22 mouse cellular contexts compared by ENCODE assay signal in genomic region chr3:120774951-120775350, GRCm38 (mm10).
DNase-seq lines count a peak whose midpoint lies in the region; ATAC-seq lines count a peak whose summit lies in the region.
"Had no signal": no experiment of that assay in that cellular context is flagged by ENCODE, and none has a peak within 500 bp of the region (broad histone marks: within the 10 kb centered on the region; RNA-seq: fewer than 3 reads in every experiment).

No protein-coding gene starts in this region.

- H3K36me3 ChIP-seq in kidney, embryonic 14.5 days (ENCODE audit: control insufficient read depth, insufficient read depth, low read length), result no peaks in the 10 kb centered on the region
- no peaks in the 10 kb centered on the region for H3K36me3 ChIP-seq in kidney, embryonic 15.5 days
- H3K36me3 ChIP-seq in kidney, embryonic 16.5 days (ENCODE audit: insufficient read depth, low read length), result no peaks in the 10 kb centered on the region
- H3K36me3 ChIP-seq: G1E had no signal

- 56% methylated on average over 6 of the region's 6 CpGs for WGBS in kidney, embryonic 14.5 days
- 47% methylated on average over 6 of the region's 6 CpGs for WGBS in kidney, embryonic 15.5 days
- WGBS in kidney, embryonic 16.5 days, result 60% methylated on average over 6 of the region's 6 CpGs

- no peaks in the 10 kb centered on the region for H3K9me3 ChIP-seq in kidney, embryonic 14.5 days (ENCODE audit: control insufficient read depth, low read length)
- no peaks in the 10 kb centered on the region for H3K9me3 ChIP-seq in kidney, embryonic 15.5 days (replicated peaks)
- H3K9me3 ChIP-seq in kidney, embryonic 16.5 days (ENCODE audit: low read length), result no peaks in the 10 kb centered on the region

- no peaks in the 10 kb centered on the region for H3K4me1 ChIP-seq in kidney, embryonic 14.5 days (ENCODE audit: control insufficient read depth, insufficient read depth, low read length)
- no peaks in the 10 kb centered on the region for H3K4me1 ChIP-seq in kidney, embryonic 15.5 days
- no peaks in the 10 kb centered on the region for H3K4me1 ChIP-seq in kidney, embryonic 16.5 days (ENCODE audit: insufficient read depth, low read length)

- peak; percentile 46; the same call in 1 of the 2 replicates for ATAC-seq in kidney, embryonic 14.5 days (ENCODE audit: low FRiP score, low TSS enrichment)
- ATAC-seq in kidney, embryonic 15.5 days (replicated peaks; ENCODE audit: low FRiP score), result peak; percentile 67
- peak; percentile 61; the same call in 1 of the 2 replicates for ATAC-seq in kidney, embryonic 16.5 days (ENCODE audit: low FRiP score, low TSS enrichment)
- ATAC-seq: activated CD4-positive, CD25-positive, alpha-beta regulatory T cell, adult 4 months; CD4-positive, CD25-positive, alpha-beta regulatory T cell, adult 4 months; Patski had no signal

- H3K9ac ChIP-seq in kidney, embryonic 14.5 days (ENCODE audit: low read depth, low read length), result no peak overlapping the region
- H3K9ac ChIP-seq in kidney, embryonic 15.5 days, result no peak overlapping the region
- H3K9ac ChIP-seq in kidney, embryonic 16.5 days (replicated peaks; ENCODE audit: low read length), result no peak overlapping the region

- H3K27me3 ChIP-seq in kidney, embryonic 14.5 days (ENCODE audit: control insufficient read depth, insufficient read depth, low read length), result no peaks in the 10 kb centered on the region
- H3K27me3 ChIP-seq in kidney, embryonic 15.5 days, result no peaks in the 10 kb centered on the region
- H3K27me3 ChIP-seq in kidney, embryonic 16.5 days (ENCODE audit: insufficient read depth, low read length), result no peaks in the 10 kb centered on the region
- H3K27me3 ChIP-seq: CH12.LX, Patski had no signal

- H3K4me2 ChIP-seq in kidney, embryonic 14.5 days (replicated peaks; ENCODE audit: low read depth, low read length), result no peak overlapping the region
- H3K4me2 ChIP-seq in kidney, embryonic 15.5 days, result no peak overlapping the region
- H3K4me2 ChIP-seq in kidney, embryonic 16.5 days (replicated peaks; ENCODE audit: low read depth, low read length), result no peak overlapping the region

- H3K4me3 ChIP-seq in kidney, embryonic 14.5 days (ENCODE audit: low read length), result no peak overlapping the region
- no peak overlapping the region for H3K4me3 ChIP-seq in kidney, embryonic 15.5 days (replicated peaks)
- no peak overlapping the region for H3K4me3 ChIP-seq in kidney, embryonic 16.5 days (ENCODE audit: low read length)

- DNase-seq in cerebellum, postnatal 10 days, result peak; percentile 5 to 9
- DNase-seq in cerebellum, adult 11-12 months, result no peak
- DNase-seq in kidney, postnatal 14 days, result no peak
- no peak for DNase-seq in kidney, postnatal 10 days
- DNase-seq in kidney, adult 8-10 months, result no peak
- DNase-seq: adrenal gland, adult 2 months; adrenal gland, adult 8-10 months; adrenal gland, postnatal 10 days; adrenal gland, postnatal 14 days; adrenal gland, postnatal 25 days; adrenal gland, postnatal 36 days; B cell, adult 2 months; cerebellum, adult 11 months; cerebellum, adult 18-20 months had no signal

- no peak overlapping the region for H3K27ac ChIP-seq in kidney, embryonic 14.5 days (ENCODE audit: low read depth, low read length)
- no peak overlapping the region for H3K27ac ChIP-seq in kidney, embryonic 15.5 days
- no peak overlapping the region for H3K27ac ChIP-seq in kidney, embryonic 16.5 days (ENCODE audit: low read length)

Comparison
In these comparisons a context has a peak if more than half of its experiments do, and no peak if none do; other contexts are left out.
1. DNase-seq: peak in cerebellum, postnatal 10 days (2 of 2); none in cerebellum, adult 11-12 months (single experiment), kidney, postnatal 14 days (single experiment), kidney, postnatal 10 days (single experiment) and kidney, adult 8-10 months (0 of 2).
2. Peak in every context shown above with its lines, with median percentiles within 50 percentile points of each other: ATAC-seq.